Mouse (Mus musculus) G1E (cell line): ENCODE results near the gene Ubash3b. TPM values are rescaled to one million over a fixed set of nuclear protein-coding genes. Genes with fewer than 3 reads are reported as not detected.
A peak's percentile ranks its signal among the peaks of the same experiment; 100 is the strongest.

Source experiments
- ATAC-seq: 2 replicates; pipeline ENCODE4 v1.8.0; 2016; ENCODE audit warnings: mild to moderate bottlenecking; ENCODE audit not compliant: insufficient number of reproducible peaks, poor library complexity, low FRiP score, severe bottlenecking; ENCODE audit errors: extremely low read depth
- DNase-seq: peaks from one replicate; pipeline ENCODE4 v3.0.0; 2012; ENCODE audit warnings: low spot score
- H3K27me3 ChIP-seq: 2 replicates; pipeline ENCODE4 v1.6.1; 2012; ENCODE audit warnings: mild to moderate bottlenecking, low read length, inconsistent platforms; ENCODE audit not compliant: insufficient read depth
- H3K36me3 ChIP-seq: replicated peaks from 2 replicates; pipeline ENCODE3; 2012; ENCODE audit warnings: mild to moderate bottlenecking, inconsistent platforms
- H3K4me1 ChIP-seq: 2 replicates; pipeline ENCODE4 v1.6.1; 2012; ENCODE audit warnings: low read depth, low read length, inconsistent platforms, mixed read lengths; ENCODE audit not compliant: insufficient read depth
- H3K4me3 ChIP-seq: 2 replicates; pipeline ENCODE4 v1.5.1; 2012; ENCODE audit warnings: low read depth, mild to moderate bottlenecking, inconsistent platforms, low read length, moderate library complexity, mixed read lengths
- H3K9me3 ChIP-seq: replicated peaks from 2 replicates; pipeline ENCODE4 v1.6.1; 2012; ENCODE audit warnings: inconsistent platforms
- CTCF ChIP-seq: IDR thresholded peaks from 2 replicates; pipeline ENCODE4 v1.5.1; 2012; ENCODE audit warnings: low read depth, low read length, inconsistent platforms, mixed read lengths
- GATA1 ChIP-seq: IDR thresholded peaks from 2 replicates; pipeline ENCODE4 v1.6.1; 2012; ENCODE audit warnings: borderline replicate concordance, low read length, inconsistent platforms, mixed read lengths
- GATA2 ChIP-seq: IDR thresholded peaks from 2 replicates; pipeline ENCODE4 v1.6.1; 2012; ENCODE audit warnings: low read depth, low read length, inconsistent platforms, borderline replicate concordance
- POLR2AphosphoS5 ChIP-seq: IDR thresholded peaks from 2 replicates; pipeline ENCODE4 v1.6.1; 2012; ENCODE audit warnings: low read depth, low read length, inconsistent platforms; ENCODE audit not compliant: insufficient replicate concordance
- TAL1 ChIP-seq: conservative IDR thresholded peaks from 2 replicates; pipeline ENCODE4 v1.6.1; 2012; ENCODE audit warnings: low read depth, low read length, inconsistent platforms, mixed read lengths
- polyA plus RNA-seq: library from polyadenylated mRNA; stranded (reverse); fragments of >175 nt; gene quantifications from 2 replicates; pipeline ENCODE4 v1.2.3, GENCODE M21; 2012
- total RNA-seq, 2 experiments: library from RNA; stranded (forward) in 1 of 2; stranded (reverse) in 1 of 2; fragments of 200-1000 nt in 1 of 2; fragments of >200 nt in 1 of 2; fragmentation: Nextera tagmentation in 1 of 2; gene quantifications; 2 replicates each; pipeline ENCODE4 v1.2.3; 2014 to 2017

The Ubash3b gene
- total and polyA plus RNA-seq, 3 experiments, result 14.2 to 33.0 (median 20.9) TPM

- Histone ChIP-seq H3K4me1 (peaks cover 67% of the 10 kb centered on the region), H3K9me3 (no peaks in the 10 kb centered on the region), H3K27me3 (no peaks in the 10 kb centered on the region), H3K36me3 (peaks cover 65% of the 10 kb centered on the region), H3K4me3 (no peak overlapping the region)
- TF ChIP-seq GATA2 (no peak), CTCF (no peak), TAL1 (no peak), GATA1 (no peak), POLR2AphosphoS5 (no peak)
- DNase-seq (no peak), ATAC-seq (no peak)
These were observed 112.7 kb downstream of the Ubash3b start for GRCm38 (mm10) chr9:41048820-41049219.

GRCm38 (mm10) chr9:41048216-41048615 is 113.3 kb downstream of the Ubash3b start:
- TF ChIP-seq TAL1 (no peak), GATA1 (no peak), CTCF (no peak), POLR2AphosphoS5 (no peak), GATA2 (no peak)

GRCm38 (mm10) chr9:41047654-41048053 is 113.8 kb downstream of the Ubash3b start:
- ATAC-seq, result no peak
- peaks cover 55% of the 10 kb centered on the region for H3K4me1 ChIP-seq

More at GRCm38 (mm10) chr9:41048216-41048615, 113.3 kb downstream of the Ubash3b start:
- no peaks in the 10 kb centered on the region for H3K9me3 ChIP-seq
- H3K36me3 ChIP-seq, result peaks cover 72% of the 10 kb centered on the region
- no peak for ATAC-seq
- H3K4me3 ChIP-seq, result no peak overlapping the region
- H3K4me1 ChIP-seq, result peaks cover 61% of the 10 kb centered on the region
- no peaks in the 10 kb centered on the region for H3K27me3 ChIP-seq
- no peak for DNase-seq

GRCm38 (mm10) chr9:41044626-41045025 is 116.9 kb downstream of the Ubash3b start:
- peaks cover 36% of the 10 kb centered on the region for H3K4me1 ChIP-seq
- ATAC-seq, result no peak
- peak; percentile 43 for DNase-seq
- peaks cover 86% of the 10 kb centered on the region for H3K36me3 ChIP-seq
- H3K27me3 ChIP-seq, result no peaks in the 10 kb centered on the region
- TF ChIP-seq POLR2AphosphoS5, result no peak
- no peak for TF ChIP-seq TAL1
- TF ChIP-seq GATA1, result no peak
- peak; percentile 81 for TF ChIP-seq CTCF
- TF ChIP-seq GATA2, result no peak
- H3K4me3 ChIP-seq, result no peak overlapping the region
- no peaks in the 10 kb centered on the region for H3K9me3 ChIP-seq

More at GRCm38 (mm10) chr9:41047654-41048053, 113.8 kb downstream of the Ubash3b start:
- Histone ChIP-seq H3K27me3 (no peaks in the 10 kb centered on the region), H3K4me3 (no peak overlapping the region), H3K36me3 (peaks cover 75% of the 10 kb centered on the region), H3K9me3 (no peaks in the 10 kb centered on the region)
- no peak for TF ChIP-seq CTCF
- no peak for TF ChIP-seq TAL1
- TF ChIP-seq GATA2, result no peak
- no peak for TF ChIP-seq GATA1
- no peak for TF ChIP-seq POLR2AphosphoS5
- no peak for DNase-seq

- TF ChIP-seq TAL1 (no peak), POLR2AphosphoS5 (no peak), GATA1 (no peak), CTCF (no peak), GATA2 (no peak)
These were observed 117.9 kb downstream of the Ubash3b start for GRCm38 (mm10) chr9:41043641-41044040.

GRCm38 (mm10) chr9:41041404-41041803 is 120.1 kb downstream of the Ubash3b start:
- H3K9me3 ChIP-seq, result no peaks in the 10 kb centered on the region
- peaks cover 82% of the 10 kb centered on the region for H3K36me3 ChIP-seq
- H3K4me1 ChIP-seq, result peaks cover 13% of the 10 kb centered on the region; the same call in 1 of the 2 replicates
- TF ChIP-seq CTCF (no peak), TAL1 (no peak), POLR2AphosphoS5 (no peak), GATA1 (no peak), GATA2 (no peak)
- H3K4me3 ChIP-seq, result no peak overlapping the region
- no peaks in the 10 kb centered on the region for H3K27me3 ChIP-seq
- ATAC-seq (no peak), DNase-seq (no peak)

More at GRCm38 (mm10) chr9:41043641-41044040, 117.9 kb downstream of the Ubash3b start:
- peaks cover 27% of the 10 kb centered on the region for H3K4me1 ChIP-seq
- H3K9me3 ChIP-seq, result no peaks in the 10 kb centered on the region
- ATAC-seq, result no peak
- no peaks in the 10 kb centered on the region for H3K27me3 ChIP-seq
- no peak for DNase-seq
- H3K36me3 ChIP-seq, result peaks cover 83% of the 10 kb centered on the region
- no peak overlapping the region for H3K4me3 ChIP-seq

GRCm38 (mm10) chr9:41038150-41038664 is 123.3 kb downstream of the Ubash3b start:
- no peaks in the 10 kb centered on the region for H3K9me3 ChIP-seq
- no peak overlapping the region for H3K4me3 ChIP-seq
- no peak for TF ChIP-seq TAL1
- DNase-seq (no peak), ATAC-seq (no peak)
- H3K27me3 ChIP-seq, result no peaks in the 10 kb centered on the region
- peaks cover 85% of the 10 kb centered on the region for H3K36me3 ChIP-seq
- peaks cover 5% of the 10 kb centered on the region; the same call in 1 of the 2 replicates for H3K4me1 ChIP-seq
